Mouse (Mus musculus): Measurements from ENCODE around the gene Cactin. TPM values are rescaled to one million over a fixed set of nuclear protein-coding genes. Genes with fewer than 3 reads are reported as not detected.

Gene Cactin
- polyA plus RNA-seq, 1 experiment from 2014 or later: 51.2 TPM

DNA sequence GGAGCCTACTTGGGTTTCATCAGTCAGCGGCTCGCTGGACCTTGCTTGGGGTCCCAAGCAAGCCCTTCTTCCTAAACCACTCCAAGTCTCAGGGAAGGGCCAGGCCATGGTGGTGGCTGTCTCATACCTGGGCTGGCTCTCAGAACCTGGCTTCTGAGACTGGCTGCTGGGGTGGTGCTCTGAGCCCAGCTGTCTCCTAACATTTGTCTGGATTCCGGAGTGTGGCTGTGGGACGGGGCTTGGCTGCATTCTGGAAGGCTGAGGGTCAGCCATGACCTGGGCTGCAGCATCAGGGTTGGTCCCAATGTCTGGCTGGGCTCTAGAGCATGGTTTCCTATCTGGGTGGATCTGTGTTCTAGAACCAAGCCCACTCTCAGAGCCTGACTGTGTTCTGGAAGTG lies 15.7 kb downstream of the Cactin start:
- Histone ChIP-seq H3K27me3 (ENCODE audit: control insufficient read depth, insufficient read depth, low read length) (peaks cover 14% of the 10 kb centered on the region), H3K4me3 (ENCODE audit: low read depth, low read length) (no peak overlapping the region), H3K9me3 (ENCODE audit: control insufficient read depth, low read length) (no peaks in the 10 kb centered on the region), H3K4me2 (ENCODE audit: low read depth, low read length, severe bottlenecking) (no peak overlapping the region), H3K27ac (ENCODE audit: low read depth, low read length) (no peak overlapping the region), H3K4me1 (replicated peaks; ENCODE audit: control insufficient read depth, insufficient read depth, low read length) (no peaks in the 10 kb centered on the region), H3K9ac (ENCODE audit: low read length) (no peak overlapping the region), H3K36me3 (ENCODE audit: control insufficient read depth, insufficient read depth, low read length) (no peaks in the 10 kb centered on the region)
- 90% methylated on average over 4 of the region's 4 CpGs for WGBS
- no peak for DNase-seq (ENCODE audit: low spot score)
- no peak for ATAC-seq (replicated peaks; ENCODE audit: low FRiP score)

DNA sequence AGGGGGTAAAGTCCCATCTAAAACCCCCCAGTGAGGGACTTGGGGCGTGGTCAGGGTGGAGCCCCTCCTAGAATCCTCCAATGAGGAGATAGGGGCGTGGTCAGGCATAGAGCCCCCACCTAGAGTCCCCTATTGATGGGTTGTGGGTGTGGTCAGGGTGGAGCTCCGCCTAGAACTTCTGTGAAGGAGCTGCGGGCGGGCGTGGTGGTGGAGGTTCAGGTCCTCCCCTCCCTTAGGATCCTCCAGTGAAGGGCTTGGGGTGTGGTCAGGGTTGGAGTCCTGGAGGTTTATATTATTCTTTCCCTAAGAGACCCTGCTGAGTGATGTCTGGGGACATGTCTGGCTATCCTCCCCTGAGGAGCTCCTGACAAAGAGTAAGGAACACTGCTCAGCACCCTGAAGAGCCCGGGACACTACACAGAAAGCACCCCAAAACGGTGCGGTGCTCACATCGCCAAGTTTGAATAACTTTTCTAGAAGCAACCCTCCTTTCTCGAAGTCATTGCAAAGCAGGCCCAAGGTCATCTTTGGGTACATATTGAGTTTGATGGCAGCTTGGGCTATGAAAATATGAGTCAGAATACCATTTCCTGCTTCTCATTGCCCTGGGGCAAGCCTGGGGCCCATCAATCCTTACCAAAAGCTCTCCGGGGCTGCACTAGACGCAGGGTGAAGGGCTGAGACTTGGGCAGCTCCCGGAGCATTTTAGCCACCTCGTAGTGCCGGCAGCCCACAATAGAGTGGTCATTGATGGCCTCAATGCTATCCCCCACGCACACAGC lies 19.8 kb downstream of the Cactin start:
- Histone ChIP-seq H3K4me1 (replicated peaks; ENCODE audit: control insufficient read depth, insufficient read depth, low read length) (no peaks in the 10 kb centered on the region; the same call in 1 of the 2 replicates), H3K36me3 (ENCODE audit: control insufficient read depth, insufficient read depth, low read length) (no peaks in the 10 kb centered on the region; the same call in 1 of the 2 replicates), H3K4me2 (ENCODE audit: low read depth, low read length, severe bottlenecking) (no peak overlapping the region), H3K9me3 (ENCODE audit: control insufficient read depth, low read length) (no peaks in the 10 kb centered on the region), H3K9ac (ENCODE audit: low read length) (no peak overlapping the region), H3K27me3 (ENCODE audit: control insufficient read depth, insufficient read depth, low read length) (peaks cover 36% of the 10 kb centered on the region), H3K27ac (ENCODE audit: low read depth, low read length) (no peak overlapping the region), H3K4me3 (ENCODE audit: low read depth, low read length) (no peak overlapping the region)
- ATAC-seq (replicated peaks; ENCODE audit: low FRiP score) (no peak), DNase-seq (ENCODE audit: low spot score) (no peak)
- 42% methylated on average over 17 of the region's 17 CpGs for WGBS

DNA sequence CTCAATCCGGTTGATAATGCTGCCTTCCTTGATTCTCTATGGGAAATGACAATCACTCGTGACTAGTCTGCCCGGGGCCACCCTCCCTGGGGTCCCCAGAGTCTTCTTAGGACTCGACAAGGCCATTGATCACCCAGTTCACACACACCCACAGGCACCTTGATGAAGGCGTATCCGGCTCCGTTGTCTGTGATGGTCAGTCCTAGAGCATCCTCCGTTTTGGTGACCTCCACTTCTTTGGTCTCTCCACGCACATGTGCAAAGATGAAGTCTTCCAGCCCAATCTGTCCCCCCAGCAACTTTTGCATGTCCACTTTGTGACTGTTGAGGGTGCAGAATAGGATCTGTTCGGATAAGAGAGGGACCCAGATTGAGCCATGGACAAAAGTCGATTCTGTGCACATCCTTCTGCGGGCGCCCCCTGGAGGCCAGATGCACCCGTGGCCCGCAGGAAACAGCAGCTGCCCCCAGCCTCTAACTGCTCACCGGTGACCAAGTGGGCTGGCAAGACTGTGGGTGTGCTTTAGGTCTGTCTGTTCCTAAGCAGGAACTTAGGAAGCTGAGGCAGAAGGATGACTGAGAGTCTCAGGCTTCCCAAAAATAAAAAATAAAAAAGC lies 20.5 kb downstream of the Cactin start:
- Histone ChIP-seq H3K4me1 (replicated peaks; ENCODE audit: control insufficient read depth, insufficient read depth, low read length) (peaks cover 4% of the 10 kb centered on the region), H3K4me2 (ENCODE audit: low read depth, low read length, severe bottlenecking) (no peak overlapping the region), H3K27me3 (ENCODE audit: control insufficient read depth, insufficient read depth, low read length) (peaks cover 36% of the 10 kb centered on the region), H3K27ac (ENCODE audit: low read depth, low read length) (no peak overlapping the region), H3K4me3 (ENCODE audit: low read depth, low read length) (no peak overlapping the region), H3K9me3 (ENCODE audit: control insufficient read depth, low read length) (no peaks in the 10 kb centered on the region), H3K9ac (ENCODE audit: low read length) (no peak overlapping the region), H3K36me3 (ENCODE audit: control insufficient read depth, insufficient read depth, low read length) (no peaks in the 10 kb centered on the region; the same call in 1 of the 2 replicates)
- ATAC-seq (replicated peaks; ENCODE audit: low FRiP score): no peak
- WGBS: 35% methylated on average over 16 of the region's 16 CpGs
- peak; percentile 86 for DNase-seq (ENCODE audit: low spot score)

DNA sequence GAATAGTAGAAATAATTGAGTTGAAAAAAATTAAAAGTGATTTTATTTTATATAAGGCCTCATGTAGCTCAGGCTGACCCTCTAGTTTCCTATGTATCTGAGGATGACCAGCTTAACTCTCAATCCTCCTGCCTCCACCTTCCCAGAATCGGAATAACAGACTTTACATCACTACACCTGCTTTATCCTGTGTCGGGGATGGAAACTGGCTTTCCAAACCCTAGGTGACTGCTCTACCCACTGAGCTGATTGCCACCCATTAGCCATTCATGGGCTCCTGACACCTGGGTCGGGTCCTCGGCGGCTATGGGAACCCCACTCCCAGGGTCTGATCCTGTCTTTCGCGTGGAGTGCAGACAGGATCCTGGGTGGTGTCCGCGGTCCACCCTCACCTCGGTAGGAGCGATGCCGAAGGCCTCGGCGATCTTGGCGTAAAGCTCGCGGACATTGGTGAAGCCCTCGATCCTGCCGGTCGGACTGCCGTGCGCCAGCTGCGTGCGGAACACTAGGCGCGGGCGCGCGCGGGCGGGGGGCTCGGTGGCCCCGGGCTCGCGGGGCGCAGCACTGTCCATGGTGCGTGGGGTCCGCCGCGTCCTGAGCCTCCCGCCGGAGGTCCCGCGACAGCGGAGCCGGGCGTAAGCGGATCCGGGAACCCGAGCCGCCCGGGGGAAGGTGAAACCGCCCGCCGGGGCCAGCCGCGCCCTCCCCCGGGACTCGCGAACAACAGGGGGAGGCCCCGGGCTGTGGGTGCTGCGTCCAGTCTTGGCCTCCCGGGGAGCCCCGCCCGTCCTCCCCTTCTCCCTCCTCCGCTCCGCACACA lies 22.0 kb downstream of the Cactin start, which contains the start of gene Gipc3:
Gene Gipc3, minus strand, starts transcription at position 581 of the 820 bp plus-strand sequence.
- WGBS: 7% methylated on average over 40 of the region's 67 CpGs
- Histone ChIP-seq H3K4me3 (ENCODE audit: low read depth, low read length) (peak within 1 kb of the TSS; percentile 32), H3K4me2 (ENCODE audit: low read depth, low read length, severe bottlenecking) (peak within 1 kb of the TSS; percentile 59), H3K27ac (ENCODE audit: low read depth, low read length) (no peak within 1 kb of the TSS), H3K4me1 (replicated peaks; ENCODE audit: control insufficient read depth, insufficient read depth, low read length) (peaks cover 15% of the 10 kb centered on the region), H3K9me3 (ENCODE audit: control insufficient read depth, low read length) (no peaks in the 10 kb centered on the region), H3K36me3 (ENCODE audit: control insufficient read depth, insufficient read depth, low read length) (no peaks in the 10 kb centered on the region; the same call in 1 of the 2 replicates), H3K9ac (ENCODE audit: low read length) (peak within 1 kb of the TSS; percentile 41), H3K27me3 (ENCODE audit: control insufficient read depth, insufficient read depth, low read length) (peaks cover 37% of the 10 kb centered on the region)
- no peak for ATAC-seq (replicated peaks; ENCODE audit: low FRiP score)
- DNase-seq (ENCODE audit: low spot score): no peak

DNA sequence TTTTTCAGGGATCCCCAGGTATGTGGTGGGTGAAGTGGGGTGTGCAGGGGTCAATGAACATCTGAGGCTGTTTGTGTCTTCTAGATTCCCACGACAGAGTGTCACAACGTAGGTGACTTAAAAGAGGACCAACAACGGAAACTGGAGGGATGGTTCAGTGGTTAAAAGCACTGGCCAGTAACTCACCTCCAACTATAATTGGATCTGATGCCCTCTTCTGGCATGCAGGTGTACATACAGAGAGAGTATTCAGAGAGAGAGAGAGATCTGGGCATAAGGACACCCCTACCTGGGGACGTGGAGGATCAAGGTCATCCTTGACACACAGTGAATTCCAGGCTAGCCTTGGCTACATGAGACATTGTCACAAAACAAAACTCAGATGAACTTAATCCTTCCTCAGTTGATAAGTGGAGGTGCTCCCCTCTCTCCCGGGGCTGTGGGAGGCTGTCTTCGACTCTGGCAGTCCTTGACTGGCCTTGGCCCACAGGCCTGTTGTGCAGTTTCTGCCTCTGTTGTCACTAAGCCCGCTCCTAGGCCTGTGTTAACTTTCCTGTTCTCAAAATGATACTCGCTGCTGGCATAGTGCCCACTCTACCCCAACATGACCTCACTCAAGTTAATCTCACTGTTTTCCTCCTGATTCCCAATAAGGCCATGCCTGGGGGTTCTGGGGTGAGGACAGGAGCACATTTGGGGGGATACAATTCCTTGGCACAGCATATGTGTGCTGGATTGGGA lies 23.7 kb downstream of the Cactin start:
- Histone ChIP-seq H3K9me3 (ENCODE audit: control insufficient read depth, low read length) (no peaks in the 10 kb centered on the region), H3K4me3 (ENCODE audit: low read depth, low read length) (no peak overlapping the region), H3K9ac (ENCODE audit: low read length) (no peak overlapping the region), H3K27me3 (ENCODE audit: control insufficient read depth, insufficient read depth, low read length) (peaks cover 37% of the 10 kb centered on the region), H3K4me1 (replicated peaks; ENCODE audit: control insufficient read depth, insufficient read depth, low read length) (peaks cover 21% of the 10 kb centered on the region), H3K27ac (ENCODE audit: low read depth, low read length) (no peak overlapping the region), H3K36me3 (ENCODE audit: control insufficient read depth, insufficient read depth, low read length) (no peaks in the 10 kb centered on the region; the same call in 1 of the 2 replicates), H3K4me2 (ENCODE audit: low read depth, low read length, severe bottlenecking) (no peak overlapping the region)
- DNase-seq (ENCODE audit: low spot score) (no peak), ATAC-seq (replicated peaks; ENCODE audit: low FRiP score) (no peak)
- WGBS: 50% methylated on average over 8 of the region's 8 CpGs

DNA sequence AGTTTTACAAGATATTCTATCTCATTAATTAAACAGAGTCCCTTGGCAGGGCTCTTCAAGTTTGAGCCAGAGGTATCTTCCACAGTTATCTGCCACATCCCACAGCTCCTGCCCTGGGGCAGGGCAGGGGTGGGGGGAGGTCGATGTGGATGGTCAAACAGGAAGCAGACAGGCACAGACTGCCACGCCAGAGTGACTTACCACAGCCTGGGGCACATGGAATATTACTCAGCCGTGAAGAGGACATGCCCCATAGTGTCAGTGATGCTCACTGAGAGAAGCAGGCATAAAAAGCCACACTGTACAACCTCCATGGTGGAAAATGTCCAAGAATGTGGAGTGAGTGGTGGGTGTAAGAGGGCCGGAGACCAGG lies 24.2 kb downstream of the Cactin start:
- no peak for DNase-seq (ENCODE audit: low spot score)
- WGBS: 78% methylated on average over 4 of the region's 4 CpGs
- no peak overlapping the region for H3K4me3 ChIP-seq (ENCODE audit: low read depth, low read length)
- H3K9me3 ChIP-seq (ENCODE audit: control insufficient read depth, low read length): no peaks in the 10 kb centered on the region
- H3K4me1 ChIP-seq (replicated peaks; ENCODE audit: control insufficient read depth, insufficient read depth, low read length): peaks cover 23% of the 10 kb centered on the region
- H3K27me3 ChIP-seq (ENCODE audit: control insufficient read depth, insufficient read depth, low read length): peaks cover 37% of the 10 kb centered on the region
- H3K27ac ChIP-seq (ENCODE audit: low read depth, low read length): no peak overlapping the region
- H3K4me2 ChIP-seq (ENCODE audit: low read depth, low read length, severe bottlenecking): no peak overlapping the region
- no peaks in the 10 kb centered on the region; the same call in 1 of the 2 replicates for H3K36me3 ChIP-seq (ENCODE audit: control insufficient read depth, insufficient read depth, low read length)
- no peak for ATAC-seq (replicated peaks; ENCODE audit: low FRiP score)
- no peak overlapping the region for H3K9ac ChIP-seq (ENCODE audit: low read length)

DNA sequence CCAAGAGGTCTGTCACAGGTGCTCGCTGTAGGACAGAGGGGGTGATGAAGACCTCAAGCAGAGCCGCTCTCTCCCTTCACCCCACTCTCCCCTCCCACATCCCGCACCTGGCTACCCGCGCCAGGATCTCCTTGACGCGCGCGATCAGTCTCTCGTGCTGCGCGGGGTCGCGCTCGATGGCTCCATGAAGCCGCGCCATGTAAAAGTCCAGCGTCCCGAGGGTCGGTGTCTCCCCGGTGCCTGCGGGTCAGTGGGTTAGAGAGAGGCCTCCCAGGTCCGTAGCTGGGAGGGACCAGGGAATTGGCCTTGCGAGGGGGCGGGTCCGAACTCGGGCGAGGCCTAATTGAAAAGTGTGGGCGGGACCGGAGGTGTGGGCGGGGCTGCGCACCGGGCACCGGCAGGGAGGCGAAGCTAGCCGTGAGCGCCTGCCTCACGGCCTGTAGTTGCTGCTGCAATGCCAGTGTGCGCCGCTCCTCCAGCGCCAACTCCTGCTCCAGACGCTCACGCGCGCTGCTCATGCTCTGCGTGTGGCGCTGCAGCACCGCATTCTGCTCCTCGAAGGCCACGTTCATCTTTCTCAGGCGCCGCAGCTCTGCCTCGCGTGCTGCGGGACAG lies 25.7 kb downstream of the Cactin start:
- peak overlapping the region; percentile 27 for H3K9ac ChIP-seq (ENCODE audit: low read length)
- 4% methylated on average over 55 of the region's 55 CpGs for WGBS
- ATAC-seq (replicated peaks; ENCODE audit: low FRiP score): no peak
- no peaks in the 10 kb centered on the region; the same call in 1 of the 2 replicates for H3K36me3 ChIP-seq (ENCODE audit: control insufficient read depth, insufficient read depth, low read length)
- H3K9me3 ChIP-seq (ENCODE audit: control insufficient read depth, low read length): no peaks in the 10 kb centered on the region
- H3K4me2 ChIP-seq (ENCODE audit: low read depth, low read length, severe bottlenecking): peak overlapping the region; percentile 42
- peak overlapping the region; percentile 21 for H3K4me3 ChIP-seq (ENCODE audit: low read depth, low read length)
- peak; percentile 87 for DNase-seq (ENCODE audit: low spot score)
- H3K27ac ChIP-seq (ENCODE audit: low read depth, low read length): no peak overlapping the region
- peaks cover 23% of the 10 kb centered on the region for H3K4me1 ChIP-seq (replicated peaks; ENCODE audit: control insufficient read depth, insufficient read depth, low read length)
- H3K27me3 ChIP-seq (ENCODE audit: control insufficient read depth, insufficient read depth, low read length): peaks cover 34% of the 10 kb centered on the region

Data from forebrain, embryonic 11.5 days (tissue).